Mouse (Mus musculus) thymus, adult 2 months (tissue): ENCODE measurements around the gene Rbfox2.

ENCODE experiments used
- CTCF ChIP-seq: fragments of 200-500 bp; IDR thresholded peaks from 2 replicates; pipeline ENCODE4 v1.5.1; 2012; ENCODE audit warnings: mild to moderate bottlenecking, control low read depth, low read length, moderate library complexity, borderline replicate concordance; ENCODE audit not compliant: control insufficient read depth, poor library complexity, insufficient read depth; ENCODE audit errors: extremely low read depth
- POLR2A ChIP-seq: fragments of 200-500 bp; IDR thresholded peaks from 2 replicates; pipeline ENCODE4 v1.6.1; 2012; ENCODE audit warnings: mild to moderate bottlenecking, low read length, control low read depth, moderate library complexity; ENCODE audit not compliant: control insufficient read depth, poor library complexity, insufficient read depth; ENCODE audit errors: extremely low read depth

- TF ChIP-seq CTCF (no peak), POLR2A (no peak)
Observed at GRCm38 (mm10) chr15:77053021-77053420, 253.8 kb downstream of the Rbfox2 start.
